Mouse (Mus musculus): Measurements from ENCODE around the gene Ggt5. TPM values are rescaled to one million over a fixed set of nuclear protein-coding genes. Genes with fewer than 3 reads are reported as not detected.
A peak's percentile ranks its signal among the peaks of the same experiment; 100 is the strongest.

Ggt5 gene
- polyA plus RNA-seq, 2 experiments, result 0.27 to 0.65 TPM

DNA sequence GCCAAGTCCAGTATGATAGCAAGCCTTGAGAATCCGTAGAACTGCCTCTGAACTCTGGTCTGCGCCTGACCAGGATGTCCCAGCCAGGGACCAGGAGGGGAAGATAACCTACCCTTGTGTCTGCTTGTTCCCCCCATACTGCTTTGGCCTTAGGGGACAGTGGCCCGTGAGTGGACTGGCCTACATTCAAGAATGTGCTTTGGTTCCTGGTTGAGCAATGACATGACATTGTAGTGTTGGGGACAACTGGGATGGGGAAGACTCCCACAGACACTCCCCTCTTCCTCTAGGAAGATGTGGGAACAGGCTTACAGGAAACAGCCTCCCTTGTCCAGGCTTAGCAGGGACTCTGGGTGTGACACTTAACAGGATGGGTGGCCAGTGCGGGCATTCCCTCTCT lies 1.4 kb upstream of the Ggt5 start:
- no peak overlapping the region for H3K9ac ChIP-seq (replicated peaks)
- H3K9me3 ChIP-seq (ENCODE audit: control insufficient read depth, low read length), result no peaks in the 10 kb centered on the region
- TF ChIP-seq EP300 (IDR thresholded peaks at IDR 0.05; ENCODE audit: low read depth) (no peak), CTCF (IDR thresholded peaks at IDR 0.05; ENCODE audit: low read depth) (no peak)
- H3K4me1 ChIP-seq (replicated peaks; ENCODE audit: control insufficient read depth in 2 of 2, insufficient read depth in 2 of 2, low read length in 1 of 2), result peaks cover 0 to 4% of the 10 kb centered on the region in 2 experiments; a peak in 2 of 4 replicates
- H3K27ac ChIP-seq, result no peak overlapping the region
- H3K27me3 ChIP-seq (ENCODE audit: control insufficient read depth, insufficient read depth, low read length), result no peaks in the 10 kb centered on the region
- WGBS (ENCODE audit: insufficient replicate concordance), result 54% methylated on average over 4 of the region's 4 CpGs
- ATAC-seq (ENCODE audit: insufficient read depth) (no peak), DNase-seq (ENCODE audit: low read depth in 3 of 3, low spot score in 3 of 3) (no peak)
- no peaks in the 10 kb centered on the region for H3K36me3 ChIP-seq (replicated peaks; ENCODE audit: control insufficient read depth, insufficient read depth, low read depth)
- no peak overlapping the region for H3K4me3 ChIP-seq (ENCODE audit: insufficient read depth in 1 of 2, low read depth in 2 of 2, low read length in 2 of 2)
- H3K4me2 ChIP-seq (ENCODE audit: low read depth), result no peak overlapping the region

DNA sequence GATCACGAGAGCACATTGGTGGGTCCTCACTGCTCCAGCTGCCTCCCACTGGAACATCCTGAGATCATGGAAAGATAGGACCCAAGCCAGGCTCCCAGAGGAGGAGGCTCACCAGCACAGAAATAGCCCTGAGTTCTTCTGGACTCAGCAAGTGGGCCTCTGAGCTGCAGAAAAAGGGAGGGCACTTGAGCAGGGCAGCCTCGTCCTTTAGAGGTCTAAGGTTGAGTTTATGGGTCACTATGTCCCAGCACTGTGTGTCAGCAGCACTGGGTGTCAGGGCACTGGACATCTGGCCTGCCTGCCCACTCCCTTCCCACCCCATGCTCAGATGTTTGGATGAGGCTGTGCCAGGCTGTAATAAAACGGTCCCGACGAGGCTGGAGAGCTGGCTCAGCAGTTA lies 804 bp upstream of the Ggt5 start:
- Histone ChIP-seq H3K4me1 (replicated peaks; ENCODE audit: control insufficient read depth in 2 of 2, insufficient read depth in 2 of 2, low read length in 1 of 2) (peaks cover 0 to 4% of the 10 kb centered on the region in 2 experiments; a peak in 2 of 4 replicates), H3K27me3 (ENCODE audit: control insufficient read depth, insufficient read depth, low read length) (no peaks in the 10 kb centered on the region), H3K27ac (no peak overlapping the region), H3K9ac (replicated peaks) (no peak overlapping the region), H3K9me3 (ENCODE audit: control insufficient read depth, low read length) (no peaks in the 10 kb centered on the region), H3K36me3 (replicated peaks; ENCODE audit: control insufficient read depth, insufficient read depth, low read depth) (no peaks in the 10 kb centered on the region), H3K4me3 (ENCODE audit: insufficient read depth in 1 of 2, low read depth in 2 of 2, low read length in 2 of 2) (no peak overlapping the region), H3K4me2 (ENCODE audit: low read depth) (no peak overlapping the region)
- TF ChIP-seq EP300 (IDR thresholded peaks at IDR 0.05; ENCODE audit: low read depth) (no peak), CTCF (IDR thresholded peaks at IDR 0.05; ENCODE audit: low read depth) (no peak)
- DNase-seq (ENCODE audit: low read depth in 3 of 3, low spot score in 3 of 3), result no peak
- no peak for ATAC-seq (ENCODE audit: insufficient read depth)
- 62% methylated on average over 5 of the region's 5 CpGs for WGBS (ENCODE audit: insufficient replicate concordance)

GRCm38 (mm10) chr10:75589651-75590050 lies 511 bp downstream of the Ggt5 start:
- 58% methylated on average over 16 of the region's 16 CpGs for WGBS (ENCODE audit: insufficient replicate concordance)
- Histone ChIP-seq H3K27ac (no peak overlapping the region), H3K4me1 (replicated peaks; ENCODE audit: control insufficient read depth in 2 of 2, insufficient read depth in 2 of 2, low read length in 1 of 2) (peaks cover 0 to 4% of the 10 kb centered on the region in 2 experiments; a peak in 2 of 4 replicates), H3K4me3 (ENCODE audit: insufficient read depth in 1 of 2, low read depth in 2 of 2, low read length in 2 of 2) (no peak overlapping the region), H3K4me2 (ENCODE audit: low read depth) (0 out of 2 replicates have a peak overlapping the region, but pooled peaks have one; percentile 11), H3K9me3 (ENCODE audit: control insufficient read depth, low read length) (no peaks in the 10 kb centered on the region), H3K27me3 (ENCODE audit: control insufficient read depth, insufficient read depth, low read length) (no peaks in the 10 kb centered on the region), H3K36me3 (replicated peaks; ENCODE audit: control insufficient read depth, insufficient read depth, low read depth) (no peaks in the 10 kb centered on the region), H3K9ac (replicated peaks) (no peak overlapping the region)
- ATAC-seq (ENCODE audit: insufficient read depth), result no peak
- no peak for DNase-seq (ENCODE audit: low read depth in 3 of 3, low spot score in 3 of 3)
- TF ChIP-seq EP300 (IDR thresholded peaks at IDR 0.05; ENCODE audit: low read depth), result no peak
- no peak for TF ChIP-seq CTCF (IDR thresholded peaks at IDR 0.05; ENCODE audit: low read depth)

GRCm38 (mm10) chr10:75591211-75591894 lies 2.2 kb downstream of the Ggt5 start:
- 38% methylated on average over 12 of the region's 12 CpGs for WGBS (ENCODE audit: insufficient replicate concordance)
- TF ChIP-seq CTCF (IDR thresholded peaks at IDR 0.05; ENCODE audit: low read depth), result no peak
- TF ChIP-seq EP300 (IDR thresholded peaks at IDR 0.05; ENCODE audit: low read depth), result no peak
- no peaks in the 10 kb centered on the region for H3K27me3 ChIP-seq (ENCODE audit: control insufficient read depth, insufficient read depth, low read length)
- H3K4me2 ChIP-seq (ENCODE audit: low read depth), result no peak overlapping the region
- H3K9ac ChIP-seq (replicated peaks), result no peak overlapping the region
- H3K4me3 ChIP-seq (ENCODE audit: insufficient read depth in 1 of 2, low read depth in 2 of 2, low read length in 2 of 2), result no peak overlapping the region
- no peaks in the 10 kb centered on the region for H3K9me3 ChIP-seq (ENCODE audit: control insufficient read depth, low read length)
- H3K4me1 ChIP-seq (replicated peaks; ENCODE audit: control insufficient read depth in 2 of 2, insufficient read depth in 2 of 2, low read length in 1 of 2), result peaks cover 0 to 4% of the 10 kb centered on the region in 2 experiments; a peak in 2 of 4 replicates
- no peaks in the 10 kb centered on the region for H3K36me3 ChIP-seq (replicated peaks; ENCODE audit: control insufficient read depth, insufficient read depth, low read depth)
- ATAC-seq (ENCODE audit: insufficient read depth) (peak; percentile 37), DNase-seq (ENCODE audit: low read depth in 3 of 3, low spot score in 3 of 3) (peak; percentile 24 to 43 (median 26))
- no peak overlapping the region for H3K27ac ChIP-seq

GRCm38 (mm10) chr10:75592585-75592984 lies 3.4 kb downstream of the Ggt5 start:
- H3K27ac ChIP-seq, result no peak overlapping the region
- H3K36me3 ChIP-seq (replicated peaks; ENCODE audit: control insufficient read depth, insufficient read depth, low read depth), result no peaks in the 10 kb centered on the region
- WGBS (ENCODE audit: insufficient replicate concordance), result 55% methylated on average over 7 of the region's 7 CpGs
- no peak for DNase-seq (ENCODE audit: low read depth in 3 of 3, low spot score in 3 of 3)
- H3K4me1 ChIP-seq (replicated peaks; ENCODE audit: control insufficient read depth in 2 of 2, insufficient read depth in 2 of 2, low read length in 1 of 2), result peaks cover 0 to 4% of the 10 kb centered on the region in 2 experiments; a peak in 2 of 4 replicates
- TF ChIP-seq EP300 (IDR thresholded peaks at IDR 0.05; ENCODE audit: low read depth) (no peak), CTCF (IDR thresholded peaks at IDR 0.05; ENCODE audit: low read depth) (no peak)
- no peaks in the 10 kb centered on the region for H3K27me3 ChIP-seq (ENCODE audit: control insufficient read depth, insufficient read depth, low read length)
- no peaks in the 10 kb centered on the region for H3K9me3 ChIP-seq (ENCODE audit: control insufficient read depth, low read length)
- H3K4me2 ChIP-seq (ENCODE audit: low read depth), result no peak overlapping the region
- no peak overlapping the region for H3K4me3 ChIP-seq (ENCODE audit: insufficient read depth in 1 of 2, low read depth in 2 of 2, low read length in 2 of 2)
- ATAC-seq (ENCODE audit: insufficient read depth), result no peak
- H3K9ac ChIP-seq (replicated peaks), result no peak overlapping the region
